Mouse (Mus musculus): ENCODE measurements around the gene Mrps17. TPM values are rescaled to one million over a fixed set of nuclear protein-coding genes. Genes with fewer than 3 reads are reported as not detected.

Gene Mrps17
- total RNA-seq (2023), result 10 to 100 TPM; 40.7 to 54.2 TPM

DNA sequence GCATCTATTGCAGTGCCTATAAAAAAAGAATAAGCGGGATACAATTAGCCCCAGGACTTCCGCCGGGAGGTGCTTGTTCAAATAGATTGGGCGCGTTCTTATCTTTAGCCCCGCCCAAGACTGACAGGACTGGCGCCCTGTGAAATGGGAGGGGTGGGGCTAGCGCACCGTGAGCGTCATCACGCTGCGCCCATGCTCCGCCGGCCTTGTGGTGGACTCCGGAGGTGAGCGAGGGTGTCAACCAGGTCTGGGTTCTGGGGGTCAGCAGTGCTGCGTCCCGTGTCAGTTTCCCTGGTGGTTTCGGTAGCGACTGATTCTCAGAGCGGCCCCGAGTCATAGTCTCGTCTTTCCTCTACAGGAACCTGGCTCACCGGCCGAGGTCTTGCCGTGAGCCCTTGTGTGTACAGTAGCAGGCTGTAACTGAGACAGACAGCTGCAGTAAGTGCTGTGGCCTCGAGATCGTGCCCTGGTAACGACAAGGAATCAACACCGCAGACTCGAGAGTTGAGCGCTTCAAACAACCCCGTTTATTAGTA, at the start of gene Mrps17:
Gene Mrps17 (plus strand): TSS at position 172 of the 536 bp plus-strand sequence.

DNA sequence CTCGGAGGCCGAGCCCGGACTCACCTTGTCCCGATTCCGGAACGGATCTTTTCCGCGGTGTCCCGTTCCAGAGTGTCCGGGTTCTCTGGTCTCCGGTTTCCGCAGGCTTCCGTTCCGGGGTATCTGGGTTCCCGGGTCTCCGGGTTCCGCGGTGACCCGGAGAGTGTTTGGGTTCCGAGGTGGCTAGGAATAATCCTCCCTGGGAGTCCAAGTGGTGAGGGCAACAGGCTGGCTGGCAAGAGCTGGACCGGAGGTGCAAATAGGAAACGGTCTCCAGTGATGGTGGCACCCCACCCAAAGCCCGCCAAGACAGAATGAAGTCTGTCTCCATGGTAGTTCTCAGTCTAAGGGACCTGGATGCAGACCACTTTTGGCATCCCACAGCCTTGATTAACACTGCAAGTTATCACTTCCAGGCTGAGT, 45.2 kb upstream of the Mrps17 start, which contains the start of gene Zfp11:
Gene Zfp11 (minus strand): TSS at position 64 of the 423 bp plus-strand sequence.

DNA sequence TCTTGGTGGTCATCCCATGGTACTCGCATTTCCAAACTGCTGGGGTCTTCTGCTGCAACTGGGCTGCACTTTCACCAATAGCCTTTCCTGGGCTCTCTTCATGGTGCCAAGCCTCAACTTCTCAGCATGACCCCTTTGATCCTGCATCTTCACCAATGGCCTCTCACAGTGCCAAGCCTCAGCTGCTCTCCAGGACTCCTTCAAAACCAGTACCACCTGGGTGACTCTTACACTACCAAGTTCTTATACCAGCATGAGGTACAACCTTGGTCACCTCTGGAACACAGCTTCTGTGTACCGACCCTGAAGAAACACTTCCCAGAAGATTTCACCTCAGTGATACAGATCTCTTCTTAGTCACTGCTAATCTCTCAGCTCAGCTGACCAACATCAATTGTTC, 6.9 kb upstream of the Mrps17 start, which contains the start of gene Sept14:
Gene Sept14 (minus strand): TSS at position 101 of the 400 bp plus-strand sequence.

DNA sequence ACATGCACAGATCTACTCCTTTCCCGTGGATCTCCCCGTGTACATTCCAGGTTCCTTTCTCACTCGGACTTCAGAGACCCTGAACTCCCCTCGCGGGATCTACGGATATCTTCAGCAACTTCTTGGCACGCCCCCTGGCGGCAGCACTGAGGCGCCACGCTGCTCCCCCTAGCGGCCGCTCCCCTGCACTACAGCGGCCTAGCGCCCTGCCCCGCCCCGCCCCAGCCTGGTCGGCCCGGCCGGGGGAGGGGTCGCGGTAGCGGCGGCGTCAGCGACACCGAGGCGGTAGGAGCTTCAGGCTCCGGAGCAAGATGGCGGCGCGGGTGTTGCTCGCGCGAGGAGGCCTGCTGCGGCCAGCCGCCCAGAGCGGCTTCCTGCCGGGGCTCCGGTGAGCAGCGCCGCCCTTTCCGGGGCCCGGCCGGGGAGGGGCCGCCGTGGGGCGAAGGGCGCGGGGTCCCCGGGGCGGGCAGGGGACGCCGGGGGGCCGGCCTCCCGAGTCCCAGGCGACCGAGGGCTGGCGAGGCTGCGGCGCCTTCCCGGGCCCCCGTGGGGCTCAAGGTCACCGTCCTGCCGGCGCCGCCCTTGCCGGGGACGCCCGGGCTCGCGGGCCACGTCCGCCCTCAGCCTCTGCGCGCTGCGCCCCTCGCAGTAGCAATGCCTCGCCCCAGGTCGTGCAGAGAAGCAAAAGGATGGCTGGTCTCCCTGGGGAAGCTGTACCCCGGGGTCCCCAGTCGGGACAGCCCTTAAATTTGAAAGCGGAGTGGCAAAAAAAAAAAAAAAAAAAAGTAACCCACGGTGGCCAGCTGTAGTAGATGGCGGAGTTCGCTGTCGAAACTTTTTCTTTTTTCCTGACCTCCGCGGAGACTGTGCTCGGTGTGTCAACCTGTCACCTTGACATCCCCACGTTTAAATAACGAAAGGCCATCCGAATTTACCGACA, 9.8 kb downstream of the Mrps17 start, which contains the start of gene Nipsnap2:
Gene Nipsnap2 (plus strand): TSS at position 230 of the 940 bp plus-strand sequence.

Other genes with a start within 250 kb of the Mrps17 start
- gene Sfswap, start 214.3 kb upstream of the Mrps17 start, total RNA-seq (2023), result 100 to 1,000 TPM; 188 to 192 TPM
- 1 to 10 TPM in 1 of 2 experiments, under 1 TPM in 1; 0.78 to 2.2 TPM for gene Mmp17, start 131.3 kb upstream of the Mrps17 start, total RNA-seq (2023)
- 1 to 10 TPM; 2.7 to 2.8 TPM for gene Zfp11, start 45.4 kb upstream of the Mrps17 start, total RNA-seq (2023)
- gene Sept14, start 7.0 kb upstream of the Mrps17 start, total RNA-seq (2023), result not detected
- gene Nipsnap2, start 9.6 kb downstream of the Mrps17 start, total RNA-seq (2023), result 10 to 100 TPM; 31.0 to 40.7 TPM
- 10 to 100 TPM; 12.8 to 15.9 TPM for gene Psph, start 72.0 kb downstream of the Mrps17 start, total RNA-seq (2023)
- gene Sumf2, start 131.5 kb downstream of the Mrps17 start, total RNA-seq (2023), result 10 to 100 TPM; 10.2 to 13.9 TPM
- 100 to 1,000 TPM; 139 to 157 TPM for gene Chchd2, start 172.0 kb downstream of the Mrps17 start, total RNA-seq (2023)
- 1 to 10 TPM; 1.1 to 3.3 TPM for gene Zbed5, start 180.2 kb downstream of the Mrps17 start, total RNA-seq (2023)
- gene Phkg1, start 183.1 kb downstream of the Mrps17 start, total RNA-seq (2023), result under 1 TPM in 1 of 2 experiments, not detected in 1; 0.56 TPM
- 1 to 10 TPM in 1 of 2 experiments, under 1 TPM in 1; 0.59 to 4.9 TPM for gene Nupr1l, start 193.0 kb downstream of the Mrps17 start, total RNA-seq (2023)
- gene Vkorc1l1, start 226.5 kb downstream of the Mrps17 start, total RNA-seq (2023), result 10 to 100 TPM; 13.8 to 15.7 TPM

All from B cell, adult 67 days (primary cell).